Mouse (Mus musculus) left cerebral cortex, adult 18-20 months (tissue): ENCODE measurements around the gene B4galnt2. TPM values are rescaled to one million over a fixed set of nuclear protein-coding genes. Genes with fewer than 3 reads are reported as not detected.
"Not testable (repeated sequence)": the region's sequence is repeated elsewhere in the genome, so short reads cannot be mapped to it uniquely, and the experiment has no call there.

Experiments used
- DNase-seq, 2 experiments: peaks; one replicate each; pipeline ENCODE4 v3.0.0; 2021 to 2022; ENCODE audit warnings: low spot score in 2 of 2, mixed read lengths in 1 of 2
- long read RNA-seq, 2 experiments: library from polyadenylated mRNA; stranded (forward); transcript quantifications; one replicate each; pipeline ENCODE4 v2.0.0; 2021
- total RNA-seq, 2 experiments: library from RNA; stranded (reverse); gene quantifications; 2 replicates each; pipeline ENCODE4 v1.2.3; 2021

B4galnt2 gene
- total RNA-seq, result not detected
- long read RNA-seq, experiment 1, partial matches to known transcripts, result 0 of 2 reads
- long read RNA-seq, experiment 1, other reads (novel, unspliced or antisense), result 2 of 2 reads
- long read RNA-seq, experiment 2, partial matches to known transcripts, result 0 of 4 reads
- long read RNA-seq, experiment 2, other reads (novel, unspliced or antisense), result 4 of 4 reads

GRCm38 (mm10) chr11:95914571-95914991, at the start of gene B4galnt2:
Gene B4galnt2, minus strand, starts transcription at chr11:95914891.
- DNase-seq, result peak; percentile 7 to 17

DNA sequence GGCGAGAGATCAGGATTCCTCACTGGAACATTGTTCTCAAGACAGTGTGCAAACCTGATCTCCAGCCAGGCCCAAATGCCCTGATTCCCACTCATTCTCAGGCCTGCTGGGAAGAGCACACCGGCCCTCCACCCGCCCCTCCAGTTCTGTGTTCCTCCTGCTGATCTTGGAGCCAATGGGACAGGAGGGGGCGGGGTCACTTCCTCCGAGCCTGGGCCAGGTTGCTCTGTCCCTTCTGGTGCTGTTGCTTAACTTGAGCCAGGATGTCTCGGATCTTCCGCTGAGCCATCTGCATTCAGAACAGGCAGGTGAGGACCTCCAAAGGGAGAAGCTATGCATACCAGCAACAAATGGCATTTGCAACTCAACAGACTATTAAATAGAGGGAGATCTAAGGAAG, 48.6 kb upstream of the B4galnt2 start:
- DNase-seq, result no peak

- no peak for DNase-seq
These were observed 44.5 kb upstream of the B4galnt2 start for GRCm38 (mm10) chr11:95959152-95959551.

DNA sequence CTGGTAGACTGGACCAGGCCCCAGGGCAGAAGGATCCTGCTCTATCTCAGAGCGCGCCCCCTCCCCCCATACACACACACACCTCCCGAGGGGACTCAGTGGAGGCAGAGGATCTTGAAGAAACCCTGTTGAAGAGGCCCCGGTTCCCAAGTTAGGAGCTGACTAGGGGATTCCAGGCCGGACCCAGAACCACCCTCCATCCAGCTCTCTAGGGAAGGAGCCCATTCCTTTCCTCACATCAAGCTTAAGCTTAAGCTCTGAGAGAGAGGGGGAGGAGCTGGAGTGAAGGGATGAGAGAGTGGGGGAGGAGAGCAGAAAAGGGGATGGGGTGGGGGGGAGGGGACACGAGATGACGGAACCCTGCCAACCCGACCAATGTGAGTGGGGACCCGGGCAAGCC, 43.6 kb upstream of the B4galnt2 start:
- DNase-seq, result no peak

DNA sequence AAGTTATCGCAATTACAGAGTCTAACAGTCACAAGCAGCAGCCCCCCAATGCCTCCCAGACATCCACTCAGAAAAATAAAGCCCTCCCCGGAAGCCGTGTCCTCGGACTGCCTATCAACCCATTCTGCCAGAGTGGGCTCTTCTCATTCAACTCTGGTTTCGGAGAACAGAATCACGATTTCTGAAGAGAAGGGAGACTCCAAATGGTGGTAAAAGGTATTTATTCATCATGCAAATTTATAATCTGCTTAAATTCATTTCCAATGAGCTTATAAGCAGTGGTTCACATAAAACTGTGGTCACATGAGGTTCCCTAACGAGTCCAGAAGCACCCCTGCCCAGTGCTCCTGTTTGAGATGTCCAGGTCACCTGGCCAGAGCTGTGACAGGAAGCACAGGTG, 42.7 kb upstream of the B4galnt2 start:
- DNase-seq, result no peak

DNA sequence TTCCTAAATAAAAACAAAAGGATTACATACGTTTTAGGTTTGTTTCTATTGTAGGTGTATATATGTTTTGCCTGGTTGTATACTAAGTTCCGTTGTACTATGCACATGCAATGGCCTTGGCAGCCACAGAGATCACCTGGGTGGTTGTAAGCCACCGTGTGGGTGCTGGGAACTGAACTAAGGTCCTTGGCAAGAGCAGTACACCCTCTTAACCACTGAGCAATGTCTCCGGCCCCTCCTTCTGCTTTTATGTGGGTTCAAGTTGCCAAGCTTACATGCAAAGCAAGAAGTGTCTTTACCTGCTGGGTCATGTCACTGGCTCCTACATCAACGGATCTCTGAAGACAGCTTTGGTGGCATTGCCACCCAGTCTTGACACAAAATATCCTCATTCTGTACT, 38.6 kb upstream of the B4galnt2 start:
- DNase-seq, result no peak

GRCm38 (mm10) chr11:95945838-95946472, 31.3 kb upstream of the B4galnt2 start:
- DNase-seq, result no peak

- DNase-seq, result no peak
These were observed 25.3 kb upstream of the B4galnt2 start for GRCm38 (mm10) chr11:95939828-95940507.

- no peak for DNase-seq
These were observed 21.7 kb upstream of the B4galnt2 start for GRCm38 (mm10) chr11:95936409-95936808.

DNA sequence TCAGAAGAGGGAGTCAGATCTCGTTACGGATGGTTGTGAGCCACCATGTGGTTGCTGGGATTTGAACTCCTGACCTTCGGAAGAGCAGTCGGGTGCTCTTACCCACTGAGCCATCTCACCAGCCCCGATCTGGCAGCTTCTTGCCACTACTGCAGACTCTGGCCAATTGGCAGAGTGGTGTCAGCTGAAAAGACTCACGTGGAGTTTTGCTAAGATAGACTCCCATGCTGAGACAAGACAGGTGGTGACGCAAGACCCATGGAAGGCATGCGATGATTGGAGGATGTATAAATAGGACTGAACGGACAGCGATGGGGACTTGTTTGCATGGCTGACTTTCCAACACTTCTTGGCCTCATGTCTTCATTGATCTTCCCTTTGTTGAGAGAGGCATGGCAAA, 17.5 kb upstream of the B4galnt2 start:
- DNase-seq, result not testable (repeated sequence)

DNA sequence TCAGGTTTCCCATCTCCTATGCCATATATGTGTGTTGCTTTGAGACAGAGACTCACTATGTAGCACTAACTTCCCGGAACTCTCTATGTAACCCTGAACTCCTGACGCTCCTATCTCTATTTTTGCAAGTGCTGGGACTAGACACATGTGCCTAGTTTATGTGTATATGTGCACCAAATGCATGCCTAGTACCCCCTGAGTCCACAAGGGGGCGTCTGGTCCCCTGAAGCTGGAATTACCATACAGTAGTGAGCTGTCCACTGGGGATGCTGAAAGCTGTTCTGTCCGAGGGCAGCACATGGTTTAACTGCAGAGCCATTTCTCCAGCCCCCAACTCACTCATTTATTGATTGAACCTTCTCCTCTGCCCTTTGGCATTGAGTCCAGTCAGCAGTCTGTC, 11.7 kb upstream of the B4galnt2 start:
- DNase-seq, result no peak

- no peak for DNase-seq
These were observed 11.3 kb upstream of the B4galnt2 start for GRCm38 (mm10) chr11:95925976-95926375.

GRCm38 (mm10) chr11:95924215-95924614, 9.5 kb upstream of the B4galnt2 start:
- DNase-seq, result no peak

GRCm38 (mm10) chr11:95923477-95923876, 8.8 kb upstream of the B4galnt2 start:
- DNase-seq, result not testable (repeated sequence)

- DNase-seq, result no peak
These were observed 7.4 kb upstream of the B4galnt2 start for GRCm38 (mm10) chr11:95921991-95922621.

DNA sequence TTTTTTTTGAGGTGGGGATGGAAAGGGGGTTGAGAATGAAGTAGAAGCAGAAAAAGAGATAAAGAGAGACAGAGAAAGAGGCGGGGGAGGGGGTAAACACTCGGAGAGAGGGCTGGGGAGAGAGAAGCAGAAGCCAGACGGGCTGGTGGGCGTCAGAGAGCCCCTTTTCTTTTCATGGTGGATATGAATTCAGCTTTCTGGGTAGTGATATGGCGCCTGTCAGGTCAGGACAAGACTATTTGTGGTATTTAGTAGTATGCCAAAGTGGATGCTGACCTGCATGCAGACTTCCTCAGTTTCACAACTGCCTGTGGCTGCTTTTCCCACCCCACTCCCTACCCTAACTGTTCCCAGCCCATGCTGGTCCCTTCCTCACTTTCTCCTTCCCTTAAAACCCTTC, 1.7 kb upstream of the B4galnt2 start:
- DNase-seq, result no peak

GRCm38 (mm10) chr11:95915006-95915710, 467 bp upstream of the B4galnt2 start:
- DNase-seq, result no peak

- no peak for DNase-seq
These were observed 628 bp downstream of the B4galnt2 start for GRCm38 (mm10) chr11:95913959-95914566.

DNA sequence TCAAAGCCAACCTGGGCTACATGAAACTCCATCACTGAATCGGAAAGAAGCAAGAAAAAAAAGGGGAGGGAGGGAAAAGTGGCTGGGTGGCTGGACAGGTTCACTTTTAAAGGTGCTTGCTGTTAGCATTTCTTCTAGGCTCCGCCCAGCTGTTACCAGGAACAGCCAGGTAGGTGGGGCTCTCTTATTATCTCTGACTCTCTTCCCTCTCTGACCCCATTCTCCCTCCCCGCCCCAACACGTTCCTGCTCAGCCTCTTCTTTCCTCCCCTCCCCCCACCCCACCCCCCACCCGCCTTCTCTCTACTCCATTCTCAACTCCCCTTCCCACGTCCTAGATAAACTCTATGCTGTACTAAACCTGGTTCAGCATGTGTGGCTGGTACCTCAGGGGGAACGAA, 3.1 kb downstream of the B4galnt2 start:
- no peak for DNase-seq

- no peak for DNase-seq
These were observed 6.7 kb downstream of the B4galnt2 start for GRCm38 (mm10) chr11:95907805-95908524.
